Mouse (Mus musculus) layer of hippocampus, adult 9-10 months (tissue): ENCODE data around the gene Camsap2.

ENCODE experiments used
- DNase-seq: peaks from one replicate; pipeline ENCODE4 v3.0.0; 2022; ENCODE audit warnings: low spot score

Camsap2 gene

DNA sequence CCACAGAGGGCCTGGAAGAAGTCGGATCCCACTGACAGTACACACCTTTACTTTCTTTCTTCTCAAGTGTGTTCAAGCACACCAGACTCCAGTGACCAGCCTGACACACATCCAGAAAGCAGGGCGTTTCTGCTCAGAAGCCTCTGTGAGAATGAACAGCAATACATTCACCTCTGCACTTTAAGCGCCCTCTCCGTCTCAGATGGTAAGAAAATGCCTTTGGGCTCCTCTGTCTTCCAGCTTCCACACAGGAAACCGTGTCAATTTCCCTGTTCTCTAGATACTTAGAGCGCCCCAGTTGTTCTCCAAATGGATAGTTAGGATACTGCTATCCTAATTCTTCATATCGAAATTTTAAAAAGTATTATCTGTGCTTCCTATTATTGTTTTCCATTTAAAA is 2.2 kb downstream of the Camsap2 start:
- no peak for DNase-seq

DNA sequence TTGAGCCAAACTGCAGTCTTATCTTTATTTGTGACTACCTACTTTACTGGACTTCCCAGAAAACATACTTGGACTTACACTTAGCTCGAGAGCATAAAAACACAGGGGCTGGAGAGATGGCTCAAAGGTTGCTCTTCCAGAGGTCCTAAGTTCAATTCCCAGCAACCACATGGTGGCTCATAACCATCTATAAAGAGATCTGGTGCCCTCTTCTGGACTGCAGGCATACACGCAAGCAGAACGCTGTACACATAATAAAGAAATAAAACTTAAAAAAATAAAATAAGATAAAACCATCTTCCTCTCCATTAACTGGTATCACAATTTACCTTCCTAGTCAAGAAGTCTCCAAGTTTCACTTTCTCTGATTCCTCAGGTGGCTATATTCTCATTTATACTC is 5.4 kb downstream of the Camsap2 start:
- DNase-seq = no peak

DNA sequence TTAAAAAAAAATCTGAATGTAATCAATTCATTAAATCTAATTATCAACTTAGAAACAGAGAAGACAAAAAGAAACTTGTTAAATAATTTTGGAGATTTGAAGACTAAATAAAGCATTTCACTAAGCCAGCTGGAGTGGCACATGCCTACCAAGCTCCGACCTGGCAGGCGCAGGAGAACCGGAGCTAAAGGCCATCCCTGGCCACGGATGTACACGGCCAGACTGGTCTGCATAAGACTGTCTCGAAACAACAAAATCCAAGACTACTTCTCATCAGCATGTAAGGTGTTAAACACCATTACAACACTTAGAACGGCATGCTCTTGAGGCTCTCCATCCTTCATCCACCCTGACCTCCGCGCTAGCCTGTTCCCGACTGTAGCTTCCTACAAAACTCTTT is 11.2 kb downstream of the Camsap2 start:
- no peak for DNase-seq

DNA sequence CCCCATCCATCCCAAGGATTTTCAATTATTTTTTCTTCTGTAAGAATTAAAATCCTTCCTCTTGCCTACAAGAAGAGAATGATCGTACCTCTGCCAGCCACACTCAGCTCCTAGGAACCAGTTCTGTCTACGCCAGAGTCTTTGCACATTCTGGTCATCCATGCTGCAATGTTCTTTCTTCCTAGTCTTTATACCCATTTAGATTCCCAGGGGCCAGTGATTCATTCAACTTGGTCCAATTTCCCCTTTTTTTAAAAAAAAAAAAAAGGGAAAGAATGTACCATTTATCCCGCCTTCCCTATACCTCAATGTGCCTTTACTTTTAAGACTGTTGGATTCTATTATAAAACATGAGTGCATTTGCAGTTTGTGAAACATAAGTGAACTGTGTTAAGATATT is 12.4 kb downstream of the Camsap2 start:
- no peak for DNase-seq

DNA sequence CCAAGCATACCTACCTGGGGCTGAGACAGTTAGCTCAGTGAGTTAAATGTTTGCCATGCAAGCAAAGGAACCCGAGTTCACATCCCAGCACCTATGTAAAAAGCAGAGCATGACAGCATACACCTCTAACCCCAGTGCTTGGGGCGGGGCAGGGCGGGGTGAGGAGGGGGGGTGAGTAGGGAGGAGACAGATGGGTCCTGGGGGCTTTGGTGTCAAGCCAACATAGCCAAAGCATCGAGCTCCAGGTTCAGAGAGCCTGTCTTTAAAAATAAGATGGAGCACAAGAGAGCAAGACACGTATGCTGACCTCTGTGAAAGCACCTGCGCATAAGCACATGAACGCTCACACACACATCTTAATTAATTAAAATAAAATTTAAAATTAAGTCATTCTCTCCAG is 12.8 kb downstream of the Camsap2 start:
- DNase-seq = no peak

DNA sequence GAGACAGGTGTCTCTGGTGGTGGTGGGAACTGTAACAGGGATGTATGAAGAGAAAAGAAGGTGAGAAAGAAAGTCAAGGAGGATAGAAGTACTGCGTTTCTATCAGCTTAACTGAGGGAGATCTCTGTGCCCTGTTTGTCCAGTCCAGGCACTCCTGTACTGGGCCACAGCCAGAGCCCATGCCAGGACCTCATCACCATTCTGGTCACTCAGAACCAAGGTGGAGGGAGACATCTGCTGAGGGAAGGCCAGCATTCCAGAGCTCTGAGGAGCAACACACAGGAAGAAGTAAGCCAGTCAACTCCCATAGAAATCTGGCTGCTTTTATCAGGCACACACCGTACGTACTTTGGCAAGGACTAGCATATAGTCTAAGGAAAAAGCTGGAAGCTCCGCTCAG is 14.1 kb downstream of the Camsap2 start:
- DNase-seq = no peak

DNA sequence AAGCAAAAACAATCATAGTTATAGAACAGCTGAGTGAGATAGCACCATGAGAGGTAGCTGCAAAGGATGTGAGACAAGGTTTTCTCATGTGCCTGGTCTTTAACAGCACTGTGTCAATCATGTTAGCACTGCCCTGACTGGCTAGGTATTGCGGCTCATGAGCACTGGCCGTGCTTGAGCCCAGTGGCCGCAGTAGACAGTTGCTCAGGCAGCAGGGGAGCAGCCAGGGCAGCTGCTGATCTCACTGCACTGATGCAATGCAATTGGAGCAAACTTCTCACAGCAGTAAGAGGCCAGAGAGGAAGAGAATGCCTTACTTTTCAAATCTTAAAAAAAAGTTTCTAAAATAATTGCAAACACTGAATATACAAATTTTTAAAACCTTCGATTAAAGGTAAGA is 16.5 kb downstream of the Camsap2 start:
- no peak for DNase-seq

DNA sequence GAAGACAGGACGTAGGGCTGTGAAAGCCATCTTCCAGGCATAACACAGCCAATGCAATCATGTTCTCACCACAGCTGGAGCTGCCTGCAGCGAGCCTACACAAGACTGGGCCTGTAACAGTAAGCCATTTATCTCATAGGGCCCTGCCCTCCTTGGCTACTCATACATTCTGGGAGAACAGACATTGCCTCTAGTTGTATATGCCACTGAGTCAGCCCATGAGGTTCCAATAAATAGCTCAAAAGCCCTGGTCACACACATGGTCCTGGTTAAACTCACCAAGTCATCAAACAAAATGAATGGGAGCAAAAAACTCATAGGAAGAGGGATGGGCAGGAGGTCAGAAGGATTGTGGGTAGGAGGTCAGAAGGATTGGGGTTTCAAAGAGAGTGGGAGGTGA is 17.3 kb downstream of the Camsap2 start:
- no peak for DNase-seq

DNA sequence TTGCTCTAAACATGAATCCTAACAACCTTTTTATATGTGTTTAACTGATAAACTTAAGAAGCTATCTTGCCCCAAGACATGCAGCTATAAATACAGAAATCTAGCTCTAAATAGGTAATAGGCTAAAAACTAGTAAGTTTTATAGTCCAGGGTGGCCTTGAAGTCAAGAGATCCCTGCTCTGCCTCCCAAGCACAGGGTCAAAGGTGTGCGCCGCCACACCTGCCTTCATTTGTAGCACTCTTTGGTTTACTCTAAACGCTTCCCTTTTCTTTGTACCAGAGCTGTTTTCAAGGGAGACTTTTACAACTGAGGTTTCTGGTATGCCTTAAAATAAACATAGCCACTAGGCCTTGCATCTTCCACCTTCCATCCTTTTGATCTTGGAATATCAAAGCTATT is 18.3 kb downstream of the Camsap2 start:
- no peak for DNase-seq

DNA sequence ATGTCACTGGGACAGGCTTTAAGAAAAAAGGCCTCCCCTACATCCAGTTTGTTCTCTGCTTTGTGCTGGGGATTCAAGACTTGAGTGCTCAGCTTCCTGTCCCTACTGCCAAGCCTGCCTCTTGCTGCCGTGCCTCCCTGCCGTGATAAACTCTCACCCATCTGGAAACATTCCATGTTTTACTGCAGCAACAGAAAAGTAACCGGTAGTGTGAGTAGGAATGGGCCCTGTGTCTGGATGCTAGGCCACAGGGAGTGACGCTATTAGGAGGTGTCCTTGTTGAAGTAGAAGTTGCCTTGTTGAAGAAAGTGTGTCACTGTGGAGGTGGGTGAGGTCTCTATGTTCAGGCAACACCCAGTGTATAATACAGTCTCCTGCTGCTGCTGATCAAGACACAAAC is 20.0 kb downstream of the Camsap2 start:
- DNase-seq = no peak

DNA sequence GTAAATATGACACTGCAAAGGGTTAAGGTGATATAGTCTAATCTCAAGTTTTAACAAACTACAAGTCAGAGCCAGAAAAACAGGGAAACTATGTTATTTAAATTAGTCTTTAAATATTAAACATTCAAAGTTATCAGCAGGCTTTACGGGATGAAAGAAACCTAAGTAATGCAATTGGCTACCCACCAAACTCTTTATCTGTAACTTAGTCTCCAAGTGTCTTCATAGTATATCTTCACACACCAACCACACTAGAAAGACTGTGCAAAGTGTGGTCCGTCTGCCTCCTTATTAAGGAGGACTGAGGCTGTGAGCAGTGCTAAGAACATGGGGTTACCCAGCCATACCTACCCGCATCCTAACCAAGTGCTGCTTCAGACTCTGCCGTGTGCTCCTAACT is 23.6 kb downstream of the Camsap2 start:
- DNase-seq = no peak

DNA sequence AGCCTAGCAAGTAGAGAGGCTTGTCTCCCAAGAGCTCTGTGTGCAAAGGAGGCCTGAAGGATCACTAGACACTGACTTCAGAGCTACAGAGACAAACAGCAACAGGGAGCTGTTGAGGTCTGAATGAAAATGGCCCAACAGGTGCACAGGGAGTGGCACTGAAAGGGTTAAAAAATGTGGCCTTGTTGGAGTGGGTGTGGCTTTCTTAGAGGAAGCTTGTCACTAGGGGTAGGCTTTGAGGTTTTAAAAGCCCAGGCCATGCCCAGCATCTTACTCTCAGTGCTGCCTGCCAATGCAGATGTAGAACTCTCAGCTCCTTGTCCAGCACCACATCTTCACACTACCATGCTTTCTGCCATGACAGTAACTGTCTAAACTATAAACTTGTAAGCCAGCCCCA is 29.6 kb downstream of the Camsap2 start:
- no peak for DNase-seq

DNA sequence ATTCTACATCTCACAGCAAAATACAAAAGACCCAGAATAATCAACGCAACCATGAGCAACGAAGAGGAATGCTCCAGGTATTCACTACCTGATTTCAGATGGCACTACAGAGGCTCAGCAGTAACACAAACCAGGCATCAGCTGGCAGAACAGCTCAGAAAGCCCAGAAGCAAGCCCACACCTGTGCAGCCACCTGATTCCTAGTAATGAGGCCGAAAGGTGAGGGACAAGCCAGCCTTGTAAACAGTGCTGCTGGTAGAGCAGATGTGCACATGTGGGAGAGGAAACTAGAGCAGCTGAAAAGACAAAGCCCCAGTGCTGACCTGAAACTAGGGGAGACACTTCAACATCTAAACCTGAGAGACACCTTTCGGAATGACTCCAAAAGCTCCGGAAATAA is 36.7 kb downstream of the Camsap2 start:
- DNase-seq = no peak

DNA sequence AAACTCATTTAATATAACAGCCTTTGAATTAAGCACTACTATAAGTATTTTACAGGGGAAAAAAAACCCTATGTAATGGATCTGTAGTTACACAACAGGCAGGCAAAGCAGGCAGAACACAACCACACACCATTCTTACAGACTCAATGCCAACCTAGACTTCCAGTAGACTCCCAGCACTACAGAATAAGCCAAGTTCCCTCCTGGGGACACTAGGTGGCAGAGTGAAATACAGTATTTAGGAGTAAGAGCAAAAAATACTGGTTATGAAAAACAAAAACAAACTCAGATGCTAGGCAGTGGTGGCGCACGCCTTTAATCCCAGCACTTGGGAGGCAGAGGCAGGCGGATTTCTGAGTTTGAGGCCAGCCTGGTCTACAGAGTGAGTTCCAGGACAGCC is 39.5 kb downstream of the Camsap2 start:
- peak; percentile 36 for DNase-seq

DNA sequence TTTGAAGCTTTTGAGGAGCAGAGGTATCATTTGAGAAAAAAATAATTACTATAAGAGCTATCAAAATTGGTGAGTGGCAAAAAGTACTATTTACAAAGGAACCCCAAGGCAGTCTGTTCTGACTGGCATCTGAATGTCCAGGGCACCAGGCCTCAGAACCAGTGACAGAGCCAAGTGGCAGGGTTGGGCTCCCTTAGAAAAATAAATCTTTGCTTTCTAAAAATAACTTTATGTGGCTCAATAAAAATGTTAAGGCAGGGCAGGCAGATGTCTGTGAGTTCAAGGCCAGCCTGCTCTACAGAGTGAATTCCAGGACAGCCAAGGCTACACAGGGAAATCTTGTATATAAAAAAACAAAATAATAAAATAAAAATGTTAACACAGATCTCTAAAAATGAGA is 51.9 kb downstream of the Camsap2 start:
- no peak for DNase-seq

DNA sequence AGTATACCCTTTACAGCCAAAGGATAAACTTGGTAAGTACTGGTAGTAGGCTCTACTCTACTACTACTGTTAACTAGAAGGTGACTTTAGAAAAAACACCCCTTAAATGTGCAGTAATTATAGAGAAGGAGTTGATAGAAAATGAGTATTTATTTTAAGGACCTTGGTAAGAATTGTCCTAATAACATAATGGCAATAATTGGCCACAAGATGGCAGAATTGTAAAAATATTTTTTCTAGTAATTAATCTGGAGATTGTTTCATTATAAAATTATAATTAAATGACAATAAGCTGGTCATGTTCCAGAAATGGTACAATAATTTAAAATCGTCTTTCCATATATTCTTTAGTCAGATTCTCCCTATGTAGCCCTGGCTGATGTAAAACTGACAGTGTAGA is 56.1 kb downstream of the Camsap2 start:
- no peak for DNase-seq

DNA sequence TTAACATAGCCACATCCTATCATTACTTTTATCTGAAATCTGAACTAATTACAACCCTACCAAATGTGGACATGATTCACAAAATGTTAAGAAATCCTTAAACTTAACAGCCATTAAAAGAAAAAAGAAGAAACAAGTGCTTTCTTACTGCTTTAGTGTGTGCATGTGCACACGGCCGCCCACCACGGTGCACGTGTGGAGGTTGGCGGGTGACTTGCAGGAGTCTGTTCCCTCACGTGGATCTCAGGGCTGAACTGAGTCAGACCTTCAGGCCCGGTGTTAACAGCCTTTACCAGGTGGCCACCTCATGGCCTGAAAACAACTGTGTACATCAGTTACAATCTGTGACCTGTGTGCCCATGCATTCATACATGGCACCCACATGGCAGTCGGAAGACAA is 68.5 kb downstream of the Camsap2 start:
- DNase-seq = no peak

DNA sequence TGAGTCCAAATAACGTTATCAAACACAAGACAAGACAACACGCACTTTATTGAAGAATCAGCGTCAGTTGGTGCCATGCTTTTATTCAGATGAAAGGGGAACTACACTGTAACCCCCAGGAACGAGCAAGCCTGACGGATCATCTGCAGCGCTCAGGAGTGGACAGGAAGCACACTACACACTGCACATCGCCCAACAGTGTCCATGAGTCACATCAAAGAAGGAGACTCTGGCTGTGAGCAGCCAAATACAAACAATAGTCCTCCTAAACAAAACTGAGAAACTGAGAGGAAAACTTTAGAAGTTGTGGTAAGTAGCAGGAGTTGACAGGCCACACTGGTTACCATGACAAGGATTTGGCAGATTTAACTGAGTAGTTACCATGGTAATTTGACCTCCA is 77.7 kb downstream of the Camsap2 start:
- DNase-seq = no peak

DNA sequence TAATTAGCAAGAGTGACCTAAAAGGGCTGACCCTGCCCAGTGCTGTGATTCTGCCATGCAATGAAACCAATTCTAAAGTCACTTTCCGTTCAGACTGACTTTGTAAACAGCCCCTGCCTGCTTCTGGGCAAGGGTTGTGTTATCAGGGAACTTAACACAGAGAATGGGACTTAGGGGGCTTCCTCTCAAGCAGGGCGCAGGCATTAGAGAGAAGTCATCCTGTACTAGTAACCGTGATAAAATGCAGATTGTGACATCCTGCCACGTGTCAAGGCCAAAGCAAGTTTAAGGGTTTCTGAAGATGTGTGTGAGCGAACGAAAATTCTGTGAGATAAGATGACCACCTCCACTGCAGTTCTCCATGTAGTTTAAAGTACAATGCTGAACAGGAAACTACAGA is 79.8 kb downstream of the Camsap2 start:
- no peak for DNase-seq

DNA sequence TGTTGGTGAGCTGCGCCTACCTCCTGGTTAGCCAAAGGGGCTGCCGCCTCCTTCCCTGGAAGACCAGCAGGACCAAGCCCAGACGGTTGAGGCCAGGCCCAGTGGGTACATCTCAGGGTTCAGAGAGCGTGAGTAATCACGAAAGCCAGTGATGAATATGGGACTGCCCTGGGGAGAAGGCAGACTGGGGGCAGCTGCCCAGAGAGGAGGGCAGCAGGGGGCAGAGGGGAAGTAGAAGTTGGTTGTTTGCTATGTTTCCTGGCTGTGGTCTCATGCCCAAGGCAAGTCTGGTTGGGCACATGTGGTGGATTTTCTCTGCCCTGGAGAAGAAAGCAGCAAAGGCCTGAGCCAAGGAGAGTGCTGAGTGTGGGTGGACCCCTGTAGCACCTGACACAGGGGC is 82.5 kb downstream of the Camsap2 start:
- DNase-seq = no peak

DNA sequence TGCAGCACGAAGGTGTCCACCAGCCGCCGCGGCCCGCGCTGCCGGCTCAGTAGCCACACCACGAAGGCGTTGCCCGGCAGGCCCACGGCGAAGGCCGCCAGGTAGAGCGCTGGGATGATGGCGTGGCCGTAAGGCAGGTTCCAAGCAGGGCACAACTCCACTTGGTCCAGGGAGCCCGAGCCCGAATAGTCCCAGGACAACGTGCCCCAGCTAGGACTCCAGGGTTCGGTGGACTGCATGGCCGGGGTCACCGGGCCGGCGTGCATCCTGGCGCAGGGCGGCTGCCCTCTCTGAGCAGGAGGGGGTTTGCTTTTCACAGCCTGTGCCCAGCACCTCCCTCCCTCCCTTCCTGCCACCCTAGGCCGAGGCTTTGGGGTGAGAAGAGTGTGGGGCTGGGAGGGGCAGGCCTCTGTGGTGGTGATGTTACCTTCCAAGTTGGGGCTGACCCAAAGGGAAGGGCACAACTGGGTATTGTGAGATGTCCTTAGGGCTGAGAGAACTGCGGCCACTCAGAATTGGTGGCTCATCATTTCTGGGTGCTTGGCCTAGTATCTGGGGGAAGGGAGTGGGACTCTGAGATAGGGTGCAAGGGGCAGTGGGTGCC is 85.2 kb downstream of the Camsap2 start, which contains the start of gene Gpr25:
Gene Gpr25 (minus strand): TSS at position 239 of the 604 bp plus-strand sequence.
- DNase-seq = no peak

DNA sequence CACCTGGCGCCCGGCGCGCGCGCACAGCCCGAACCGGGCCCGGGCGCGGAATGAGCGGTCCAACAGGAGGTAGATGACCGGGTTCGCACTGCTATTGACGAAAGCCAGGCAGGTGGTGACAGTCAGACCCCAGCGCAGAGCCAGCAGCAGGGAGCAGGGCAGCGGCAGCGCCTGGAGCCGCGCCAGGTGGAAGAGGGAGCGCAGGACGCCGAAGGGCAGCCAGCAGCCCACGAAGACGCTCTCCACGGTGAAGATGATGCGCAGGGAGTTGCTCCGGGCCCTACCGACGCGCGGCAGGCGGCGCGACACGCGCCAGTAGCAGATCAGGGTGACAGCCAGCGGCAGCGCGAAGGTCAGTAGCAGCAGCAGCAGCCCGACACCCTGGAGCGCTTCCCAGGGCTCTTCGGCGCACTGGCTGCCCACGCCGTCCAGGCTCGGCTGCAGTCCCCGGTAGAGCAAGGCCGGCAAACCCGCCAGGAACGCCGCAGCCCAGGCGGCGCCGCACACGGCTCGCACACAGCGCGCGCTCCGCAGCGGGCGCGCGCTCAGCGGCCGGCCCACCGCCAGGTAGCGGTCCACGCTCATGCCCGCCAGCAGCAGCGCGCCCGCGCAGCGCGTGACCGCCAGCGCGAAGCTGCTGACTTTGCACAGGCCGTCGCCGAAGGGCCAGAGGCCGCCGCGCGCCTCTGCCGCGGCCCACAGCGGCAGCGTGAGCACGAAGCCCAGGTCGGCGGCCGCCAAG is 85.8 kb downstream of the Camsap2 start:
- no peak for DNase-seq

DNA sequence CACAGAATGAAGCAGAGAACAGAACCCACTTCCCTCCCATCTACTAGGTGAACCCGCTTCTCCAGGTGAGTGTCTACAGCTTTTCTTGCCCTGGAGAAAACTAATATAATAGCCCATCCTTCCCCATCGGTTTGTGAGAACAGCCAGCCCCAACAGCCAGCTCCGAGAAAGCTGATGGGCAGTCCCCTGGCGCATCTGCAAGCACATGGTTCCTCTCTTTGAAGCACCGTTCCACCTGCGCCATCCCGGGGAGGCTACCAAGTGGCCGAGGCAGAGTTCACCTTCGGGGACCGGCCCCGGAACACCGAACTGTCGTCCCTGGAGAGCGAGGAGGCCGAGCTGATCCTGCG is 86.4 kb downstream of the Camsap2 start:
- no peak for DNase-seq

DNA sequence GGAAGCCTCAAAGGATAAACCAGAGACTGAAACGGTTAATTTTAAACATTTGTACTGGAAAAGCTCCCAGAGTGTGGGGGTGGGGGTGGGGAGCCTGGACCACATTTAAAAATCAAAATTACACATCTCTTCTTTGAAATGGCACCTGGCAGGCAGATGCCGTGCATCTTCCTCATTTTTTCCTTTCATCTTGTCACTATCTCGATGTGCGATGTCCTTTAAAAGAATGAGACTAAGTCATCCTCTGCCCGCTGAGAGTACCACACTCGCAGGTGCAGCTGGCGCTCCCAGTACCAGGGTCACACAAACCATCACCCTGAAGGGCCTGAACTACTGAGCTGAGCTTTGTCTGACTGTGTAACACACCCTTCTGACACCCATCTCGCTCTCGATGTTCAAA is 87.4 kb downstream of the Camsap2 start:
- DNase-seq = no peak
